Mouse (Mus musculus) left cerebral cortex, postnatal 36 days (tissue): ENCODE results near the gene Gm49358. TPM values are rescaled to one million over a fixed set of nuclear protein-coding genes. Genes with fewer than 3 reads are reported as not detected.

Experiments
- DNase-seq, 2 experiments: peaks; one replicate each; pipeline ENCODE4 v3.0.0; 2021 to 2022; ENCODE audit warnings: low spot score in 2 of 2, mixed read lengths in 1 of 2
- intact Hi-C: fragments of 180-260 bp; cut with DNase I; formaldehyde crosslinking; loops from one replicate; pipeline ENCODE4 v1.15.1; 2025
- total RNA-seq, 2 experiments: library from RNA; stranded (reverse); gene quantifications; 2 replicates each; pipeline ENCODE4 v1.2.3; 2021

Gene Gm49358
- total RNA-seq, 2 experiments from 2014 or later: 19.2 to 24.9 TPM

- no peak for DNase-seq
- intact Hi-C loops: no loop called here
Observed at GRCm38 (mm10) chr10:86846926-86847467, 83.2 kb downstream of the Gm49358 start.

GRCm38 (mm10) chr10:86849087-86849486 lies 85.3 kb downstream of the Gm49358 start:
- DNase-seq: no peak
- intact Hi-C loops: no loop called here

GRCm38 (mm10) chr10:86849508-86849907 lies 85.7 kb downstream of the Gm49358 start:
- DNase-seq: no peak
- intact Hi-C loops: no loop called here

- intact Hi-C loops: no loop called here
- no peak for DNase-seq
Observed at GRCm38 (mm10) chr10:86852160-86852559, 88.4 kb downstream of the Gm49358 start.

- intact Hi-C loops: no loop called here
- DNase-seq: no peak
Observed at GRCm38 (mm10) chr10:86853433-86853832, 89.7 kb downstream of the Gm49358 start.

- intact Hi-C loops: no loop called here
- DNase-seq: no peak
Observed at GRCm38 (mm10) chr10:86860396-86860795, 96.6 kb downstream of the Gm49358 start.

GRCm38 (mm10) chr10:86862496-86862895 lies 98.7 kb downstream of the Gm49358 start:
- intact Hi-C loops: no loop called here
- no peak for DNase-seq

- DNase-seq: no peak
- intact Hi-C loops: no loop called here
Observed at GRCm38 (mm10) chr10:86863429-86863828, 99.7 kb downstream of the Gm49358 start.

- DNase-seq: no peak
- intact Hi-C loops: no loop called here
Observed at GRCm38 (mm10) chr10:86872121-86872520, 108.3 kb downstream of the Gm49358 start.

- DNase-seq: no peak
- intact Hi-C loops: no loop called here
Observed at GRCm38 (mm10) chr10:86872591-86872990, 108.8 kb downstream of the Gm49358 start.

GRCm38 (mm10) chr10:86878721-86879120 lies 114.9 kb downstream of the Gm49358 start:
- intact Hi-C loops: no loop called here
- no peak for DNase-seq

GRCm38 (mm10) chr10:86880071-86880806 lies 116.5 kb downstream of the Gm49358 start:
- intact Hi-C loops: no loop called here
- DNase-seq: no peak

GRCm38 (mm10) chr10:86881448-86881847 lies 117.7 kb downstream of the Gm49358 start:
- no peak for DNase-seq

More at GRCm38 (mm10) chr10:86881448-86881847, 117.7 kb downstream of the Gm49358 start:
- intact Hi-C loops: no loop called here

Other genes starting within 250 kb of the Gm49358 start
- 100 to 1,000 TPM; 290 to 352 TPM for gene Hsp90b1, start 58.5 kb upstream of the Gm49358 start, total RNA-seq
- 1 to 10 TPM; 1.3 to 1.7 TPM for gene Ttc41, start 58.2 kb upstream of the Gm49358 start, total RNA-seq
- gene Nt5dc3, start 15.0 kb downstream of the Gm49358 start, total RNA-seq: 10 to 100 TPM; 79.4 to 82.5 TPM
- under 1 TPM; 0.32 to 0.54 TPM for gene Stab2, start 244.1 kb downstream of the Gm49358 start, total RNA-seq